Mouse (Mus musculus): ENCODE measurements at regions not wholly inside any gene's neighbourhood (a gene's known extent, or its start where the extent isn't known, plus 50 kb on each side); places are given as distances from the start of the nearest gene placed in this dataset.

- DNase-seq = no peak
Measured at GRCm38 (mm10) chr9:90326531-90326930, 55.9 kb upstream of the Tbc1d2b start.
